Mouse (Mus musculus): ENCODE measurements around the gene Ctdsp1.

DNA sequence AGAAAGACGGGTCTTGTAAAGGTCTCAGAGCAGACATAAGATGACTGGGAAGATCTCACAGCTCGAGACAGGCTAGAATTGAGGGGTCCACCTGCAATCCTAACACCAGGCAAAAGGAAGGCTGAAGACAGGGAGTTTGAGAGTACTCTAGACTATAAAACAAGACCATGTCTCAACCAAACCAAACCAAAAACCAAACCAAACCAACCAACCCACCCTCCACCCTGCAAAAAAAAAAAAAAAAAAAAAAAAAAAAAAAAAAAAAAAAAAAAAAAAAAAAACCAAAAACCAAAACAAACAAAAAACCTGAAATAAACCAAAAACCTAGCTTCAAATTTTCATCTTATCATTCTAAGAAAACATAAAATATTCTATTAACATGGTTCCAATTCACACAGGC lies 53.2 kb downstream of the Ctdsp1 start:
- TF ChIP-seq CTCF (IDR thresholded peaks at IDR 0.05; ENCODE audit: low read depth) (no peak), EP300 (optimal IDR thresholded peaks at IDR 0.05) (no peak)

Data from stomach, postnatal 0 days (tissue).